Mouse (Mus musculus): ENCODE measurements around the gene Btf3l4.

The Btf3l4 gene

DNA sequence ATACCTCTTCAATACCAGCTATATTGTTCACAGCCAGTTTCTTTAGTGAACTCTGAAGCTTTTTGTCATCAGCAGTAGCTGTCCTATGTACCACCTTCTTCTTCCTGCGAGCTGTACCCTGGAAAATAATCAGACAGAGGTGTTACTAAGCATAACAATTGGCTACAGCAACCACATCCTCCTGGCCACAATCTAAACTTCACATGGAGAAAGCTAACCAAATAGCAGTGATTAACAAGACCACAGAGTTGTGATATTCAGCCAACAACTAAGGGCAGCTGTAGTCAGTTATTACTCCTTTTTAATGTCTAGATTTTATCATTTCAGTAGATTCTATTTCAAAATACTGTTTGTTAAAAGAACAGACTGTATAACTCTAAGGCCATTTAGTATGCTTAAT, 7.3 kb downstream of the Btf3l4 start:
- in situ Hi-C loops (cut with MboI; ENCODE audit: unreplicated experiment in 2 of 2): no loop called here

DNA sequence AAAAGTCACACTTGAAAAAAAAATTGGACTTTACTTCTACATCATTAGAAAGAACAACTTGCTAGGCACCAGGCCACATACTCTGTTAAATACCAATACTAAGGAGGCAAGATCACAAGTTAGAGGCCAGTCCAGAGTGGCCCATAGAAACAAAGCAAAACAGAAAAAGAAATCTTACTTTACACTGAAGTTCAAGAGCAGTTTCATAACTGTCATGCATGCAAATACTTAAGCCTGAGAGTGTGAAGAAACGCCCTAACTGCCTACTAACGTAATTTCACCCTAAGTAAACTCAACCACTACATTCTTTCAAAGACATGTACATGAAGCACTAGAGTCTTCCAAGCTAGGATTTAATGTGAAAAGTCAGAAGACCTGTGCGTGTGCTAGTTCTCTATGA, 7.7 kb downstream of the Btf3l4 start:
- in situ Hi-C loops (cut with MboI; ENCODE audit: unreplicated experiment in 2 of 2): no loop called here

DNA sequence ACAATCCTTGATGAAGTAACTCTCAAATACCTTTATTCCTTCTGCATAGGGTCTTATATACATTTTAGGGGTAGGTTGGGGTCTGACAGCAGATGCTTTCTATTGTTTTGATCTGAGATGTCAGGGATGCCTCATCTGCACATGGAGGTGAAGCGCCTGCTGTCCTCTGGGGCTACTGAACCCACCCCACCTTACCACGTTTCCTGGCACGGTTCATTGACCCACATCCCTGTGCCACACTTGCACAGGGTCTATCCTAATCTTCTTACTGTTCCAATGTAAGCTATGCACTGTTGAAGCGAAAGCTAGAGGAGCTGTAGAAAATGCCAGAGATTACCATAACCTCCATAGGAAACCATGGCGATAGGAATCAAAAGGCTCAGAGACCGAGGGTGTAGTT, 21.9 kb downstream of the Btf3l4 start:
- in situ Hi-C loops (cut with MboI; ENCODE audit: unreplicated experiment in 2 of 2): no loop called here

DNA sequence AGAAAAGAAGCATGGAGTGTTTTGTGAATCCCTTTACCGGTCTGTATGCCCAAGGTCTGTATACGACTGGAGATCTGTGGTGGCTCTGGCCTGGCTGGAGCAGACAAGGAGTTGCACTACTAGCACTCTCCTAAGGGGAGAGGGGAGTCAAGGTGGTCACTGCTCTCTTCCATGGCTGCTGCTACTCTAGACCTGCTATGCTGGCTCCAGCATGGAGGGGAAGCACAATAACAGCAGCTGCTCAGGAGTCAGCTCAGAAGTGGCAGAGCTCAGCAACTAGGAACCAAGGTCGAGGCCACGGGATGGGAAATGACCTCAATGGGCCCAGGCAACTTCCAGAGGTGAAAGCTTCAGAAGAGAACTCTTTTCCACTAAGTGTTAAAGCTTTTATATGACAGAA, 22.3 kb downstream of the Btf3l4 start:
- in situ Hi-C loops (cut with MboI; ENCODE audit: unreplicated experiment in 2 of 2): no loop called here

DNA sequence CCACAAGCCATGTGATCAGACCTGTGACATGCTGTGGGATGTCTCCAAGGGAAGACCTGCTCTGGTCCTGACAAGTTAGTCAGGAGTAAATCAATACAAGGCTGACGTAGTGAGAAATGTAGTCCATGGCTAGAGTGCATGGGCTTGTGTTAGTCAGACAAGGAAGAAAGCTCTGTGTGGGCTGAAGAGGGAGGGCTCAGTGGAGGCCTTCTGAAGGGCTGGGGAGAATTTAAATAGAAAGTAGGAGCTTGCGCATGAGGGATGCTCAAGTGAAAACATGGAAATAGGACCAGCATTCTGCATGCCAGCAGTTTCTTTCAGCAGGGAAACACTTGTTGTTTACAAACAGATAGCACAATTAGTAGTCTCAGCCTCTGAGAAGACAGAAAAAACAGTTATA, 29.9 kb downstream of the Btf3l4 start:
- in situ Hi-C loops (cut with MboI; ENCODE audit: unreplicated experiment in 2 of 2): loop anchor here in 1 of 2 experiments (5.0 kb wide), 1 partner anchor 174 kb away; no protein-coding TSS in a partner anchor

DNA sequence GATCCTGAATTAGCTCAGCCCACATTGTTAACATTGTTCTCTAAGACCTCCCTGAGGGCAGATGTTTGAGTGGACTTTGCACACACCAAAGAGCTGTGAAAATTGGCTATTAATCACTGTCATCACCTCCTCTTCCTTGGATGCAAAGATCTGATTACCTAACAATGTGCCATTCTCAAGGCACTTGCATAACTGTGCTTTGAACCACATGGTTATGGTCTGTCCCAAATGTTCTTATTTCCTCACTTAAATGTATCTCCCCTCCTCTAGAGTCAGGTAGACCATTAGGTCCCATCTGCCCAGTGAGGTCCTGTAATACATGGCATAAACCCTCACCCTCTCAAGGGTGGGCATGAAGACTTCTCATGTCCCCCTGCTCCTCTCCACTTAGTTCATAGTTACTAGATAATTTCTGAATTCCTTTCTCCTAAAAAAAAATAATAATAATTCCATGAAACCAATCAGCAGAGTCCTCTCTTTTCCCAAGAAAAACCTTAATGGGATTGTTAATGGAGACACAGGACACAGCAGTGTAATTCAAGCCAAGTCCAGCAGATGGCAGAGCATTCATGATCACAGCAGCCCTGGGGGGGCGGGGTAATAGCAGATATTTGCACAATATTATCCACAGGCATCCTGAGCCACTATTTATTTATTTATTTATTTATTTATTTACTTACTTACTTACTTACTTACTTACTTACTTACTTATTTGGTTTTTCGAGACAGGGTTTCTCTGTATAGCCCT, 35.2 kb downstream of the Btf3l4 start:
- in situ Hi-C loops (cut with MboI; ENCODE audit: unreplicated experiment in 2 of 2): loop anchor here (5.0 to 25.0 kb wide), 5 partner anchors 69 to 461 kb away; partner anchors contain the start of gene Coa7 (in 1 of the 2)

DNA sequence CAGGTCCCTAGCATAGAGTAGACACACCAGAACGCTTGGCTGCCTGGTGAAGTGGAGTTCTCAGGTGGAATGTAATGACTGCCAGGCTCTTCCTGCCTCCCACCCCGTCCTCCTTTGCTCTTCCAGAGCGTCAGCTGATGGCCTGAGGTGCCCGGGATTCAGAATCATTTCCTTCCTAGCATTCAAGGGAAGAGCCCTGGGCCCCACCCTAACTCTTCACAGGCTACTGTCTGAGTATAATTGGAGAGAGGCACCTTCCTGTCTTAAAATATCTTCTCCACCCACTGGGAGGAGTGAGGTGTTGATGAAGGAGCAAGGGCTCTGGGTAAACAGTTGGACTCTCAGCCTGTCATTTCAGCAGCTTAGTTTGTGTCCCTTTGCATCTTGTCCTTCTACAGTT, 36.7 kb downstream of the Btf3l4 start:
- in situ Hi-C loops (cut with MboI; ENCODE audit: unreplicated experiment in 2 of 2): loop anchor here (5.0 to 25.0 kb wide), 5 partner anchors 71 to 459 kb away; partner anchors contain the start of gene Coa7 (in 1 of the 2)

DNA sequence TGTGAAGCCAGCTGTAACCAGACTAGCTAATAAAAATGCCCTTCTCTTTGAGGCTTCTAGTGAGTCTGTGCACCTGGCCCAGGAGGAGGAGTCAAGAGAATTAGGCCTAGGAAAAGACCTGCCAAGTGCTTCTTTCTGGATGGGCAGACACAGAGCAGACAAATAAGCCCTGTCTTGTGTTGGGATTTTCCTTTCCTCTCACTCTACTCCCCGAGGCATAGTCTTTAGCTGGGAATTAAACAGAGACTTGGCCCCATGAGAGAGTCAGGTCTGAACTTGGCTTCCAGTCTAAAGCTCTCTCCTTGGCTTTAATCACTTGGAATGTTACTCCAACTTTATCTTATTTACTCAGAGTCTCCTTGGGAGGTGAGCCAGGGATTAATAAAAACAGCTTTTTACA, 39.5 kb downstream of the Btf3l4 start:
- in situ Hi-C loops (cut with MboI; ENCODE audit: unreplicated experiment in 2 of 2): loop anchor here in 1 of 2 experiments (25.0 kb wide), 1 partner anchor 457 kb away; the partner anchor contains the start of gene Coa7

DNA sequence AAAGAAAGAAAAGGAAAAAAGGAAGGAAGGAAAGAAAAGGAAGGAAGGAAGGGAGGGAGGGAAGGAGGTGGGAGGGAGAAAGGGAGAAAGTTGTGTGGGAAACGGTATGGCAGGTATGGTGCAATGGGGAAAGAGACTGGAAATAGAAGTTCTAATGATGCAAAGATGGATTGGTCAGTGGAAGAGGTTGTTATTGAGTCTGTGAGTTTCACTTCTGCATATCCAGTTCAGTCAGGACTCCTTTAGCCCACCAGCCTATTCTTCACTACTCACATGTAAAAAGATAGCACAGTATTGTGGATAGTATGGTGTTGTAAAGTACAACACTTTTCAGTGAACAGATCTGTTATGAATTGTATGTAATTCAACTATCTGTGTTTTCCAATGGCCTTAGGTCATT, 42.9 kb downstream of the Btf3l4 start:
- in situ Hi-C loops (cut with MboI; ENCODE audit: unreplicated experiment in 2 of 2): loop anchor here in 1 of 2 experiments (25.0 kb wide), 1 partner anchor 453 kb away; the partner anchor contains the start of gene Coa7

DNA sequence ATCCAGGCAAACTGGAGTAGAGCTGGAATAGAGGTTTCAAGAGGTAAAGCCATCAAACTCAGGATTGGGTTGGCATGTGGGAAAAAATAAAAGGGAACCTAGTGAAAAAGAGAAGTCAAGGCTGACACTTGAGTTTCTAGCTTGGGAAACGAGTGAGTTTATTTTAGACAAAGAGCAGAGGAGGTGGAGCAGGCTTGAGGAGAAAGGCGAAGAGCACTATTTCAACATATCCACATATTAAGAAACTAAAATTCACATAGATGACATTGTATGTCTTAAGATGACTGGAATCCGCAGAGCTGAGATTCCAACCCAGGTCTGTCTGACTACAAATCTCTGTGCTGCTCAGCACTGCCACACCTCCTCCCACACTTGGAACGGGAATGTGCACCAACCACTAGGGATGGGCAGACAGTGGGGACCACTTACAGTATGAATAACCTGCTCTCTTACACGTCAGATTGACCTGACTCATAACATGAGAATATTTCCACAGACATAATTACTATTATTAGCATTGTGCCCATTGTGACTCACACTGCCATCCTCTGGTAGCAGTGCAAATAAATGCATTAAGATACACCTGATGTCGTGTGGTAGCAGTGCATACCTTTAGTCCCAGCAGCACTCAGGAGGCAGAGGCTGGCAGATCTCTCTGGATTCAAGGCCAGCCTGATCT, 44.0 kb downstream of the Btf3l4 start:
- in situ Hi-C loops (cut with MboI; ENCODE audit: unreplicated experiment in 2 of 2): loop anchor here in 1 of 2 experiments (25.0 kb wide), 1 partner anchor 452 kb away; the partner anchor contains the start of gene Coa7

DNA sequence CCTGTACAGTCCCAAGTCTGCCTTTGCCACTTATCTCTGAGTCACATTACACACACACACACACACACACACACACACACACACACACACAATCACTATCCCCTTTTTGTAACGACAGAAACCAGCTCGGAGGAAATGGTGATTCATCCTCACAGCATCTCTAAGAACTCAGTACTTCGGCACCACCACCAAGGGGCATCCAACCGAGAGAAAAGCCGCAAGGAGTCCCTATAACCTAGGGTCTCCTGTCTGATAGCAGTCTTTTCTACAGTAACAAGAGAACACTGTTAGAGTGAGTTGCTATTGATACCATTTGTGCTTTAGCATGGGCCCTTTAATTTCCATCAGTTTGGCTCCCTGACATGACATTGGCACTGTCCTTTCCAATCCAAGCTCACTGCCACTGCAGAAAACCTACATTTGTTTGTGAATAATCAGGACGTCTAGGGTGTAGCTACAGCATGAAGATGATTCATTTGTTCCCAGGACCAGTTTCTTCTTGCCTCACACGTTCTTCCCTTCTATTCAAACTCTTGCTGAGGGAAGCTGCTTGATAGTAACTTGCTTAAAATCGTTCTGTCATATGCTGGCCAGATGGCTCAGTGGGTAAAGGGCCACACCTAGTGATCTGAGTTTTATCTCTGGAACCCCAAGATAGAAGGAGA, 50.9 kb downstream of the Btf3l4 start:
- in situ Hi-C loops (cut with MboI; ENCODE audit: unreplicated experiment in 2 of 2): loop anchor here in 1 of 2 experiments (25.0 kb wide), 1 partner anchor 445 kb away; the partner anchor contains the start of gene Coa7

DNA sequence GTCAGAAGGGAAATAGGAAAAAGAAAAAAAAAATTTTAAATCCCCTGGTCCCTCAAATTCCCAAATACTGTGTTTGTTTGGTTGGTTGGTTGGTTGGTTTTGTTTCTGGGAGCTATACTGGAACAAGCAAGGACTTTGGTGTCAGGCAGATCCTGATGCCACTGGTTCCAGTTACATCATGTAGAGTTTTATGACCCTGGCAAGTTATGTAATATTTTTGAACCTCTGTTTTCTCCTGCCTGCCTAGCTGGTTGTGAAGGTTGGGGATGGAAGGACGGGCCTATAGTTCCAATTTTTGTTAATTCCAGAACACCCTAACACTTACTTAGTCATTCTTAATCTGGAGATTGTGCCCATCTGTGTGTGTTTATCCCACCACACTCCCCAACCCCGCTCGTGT, 51.8 kb downstream of the Btf3l4 start:
- in situ Hi-C loops (cut with MboI; ENCODE audit: unreplicated experiment in 2 of 2): loop anchor here in 1 of 2 experiments (25.0 kb wide), 1 partner anchor 444 kb away; the partner anchor contains the start of gene Coa7

DNA sequence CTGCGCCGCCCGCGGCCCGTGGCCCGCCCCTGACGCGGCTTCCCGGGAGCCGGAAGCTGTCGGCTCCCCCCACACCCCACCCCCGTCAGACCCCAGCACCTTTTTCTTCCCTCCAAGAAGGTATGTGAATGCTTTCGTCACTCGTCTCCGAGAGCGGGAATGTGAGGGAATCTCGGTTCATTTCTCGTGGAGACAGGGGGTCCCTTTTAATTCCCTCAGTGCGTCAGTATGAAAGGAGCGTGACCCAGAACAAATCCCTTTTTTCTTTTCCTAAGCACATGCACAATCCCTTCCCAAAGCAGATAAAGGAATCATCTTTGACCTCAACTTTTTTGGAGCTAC, 52.6 kb downstream of the Btf3l4 start:
- in situ Hi-C loops (cut with MboI; ENCODE audit: unreplicated experiment in 2 of 2): loop anchor here in 1 of 2 experiments (25.0 kb wide), 1 partner anchor 444 kb away; the partner anchor contains the start of gene Coa7

DNA sequence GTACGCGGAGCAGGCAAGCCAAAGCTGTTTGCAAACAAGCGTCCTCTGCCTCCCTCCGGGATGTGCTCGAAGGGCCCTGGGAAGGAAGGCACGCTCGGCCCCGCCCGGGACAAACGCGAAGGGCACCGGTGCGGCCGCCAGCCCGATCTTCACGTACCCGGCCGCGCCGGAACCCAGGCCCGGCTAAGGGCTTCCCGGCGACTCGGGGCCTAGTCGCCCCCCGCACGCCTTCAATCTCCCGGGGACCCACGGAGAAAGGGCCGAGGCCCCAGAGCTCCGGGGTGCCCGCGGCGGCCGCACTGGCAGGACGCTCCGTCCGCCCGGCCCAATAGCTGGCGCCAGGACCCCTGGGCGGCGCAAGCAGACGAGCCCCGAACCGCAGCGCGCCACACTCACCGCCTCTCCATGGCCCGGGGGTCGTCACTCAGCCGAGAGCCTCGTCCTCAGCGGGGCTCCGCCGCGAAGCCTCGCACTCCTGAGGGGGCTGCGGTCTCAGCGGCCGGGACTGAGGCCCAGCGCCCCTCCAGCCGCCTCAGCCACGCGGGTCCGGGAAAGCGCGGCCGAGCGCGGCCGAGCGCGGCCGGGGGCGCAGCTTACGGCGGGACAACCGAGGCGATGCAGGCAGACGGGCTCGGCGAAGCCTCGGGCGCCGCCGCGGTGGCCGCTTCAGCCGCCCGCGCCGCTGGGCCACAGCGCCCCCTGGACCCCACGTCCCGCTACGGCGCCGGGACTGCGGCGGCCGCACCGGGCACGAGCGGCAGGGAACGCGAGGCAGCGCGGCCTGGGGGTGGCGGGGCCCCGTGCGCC, 53.2 kb downstream of the Btf3l4 start, which contains the start of gene Zfyve9:
Gene Zfyve9 (minus strand): TSS at position 742 of the 807 bp plus-strand sequence.
- in situ Hi-C loops (cut with MboI; ENCODE audit: unreplicated experiment in 2 of 2): loop anchor here in 1 of 2 experiments (25.0 kb wide), 1 partner anchor 443 kb away; the partner anchor contains the start of gene Coa7

DNA sequence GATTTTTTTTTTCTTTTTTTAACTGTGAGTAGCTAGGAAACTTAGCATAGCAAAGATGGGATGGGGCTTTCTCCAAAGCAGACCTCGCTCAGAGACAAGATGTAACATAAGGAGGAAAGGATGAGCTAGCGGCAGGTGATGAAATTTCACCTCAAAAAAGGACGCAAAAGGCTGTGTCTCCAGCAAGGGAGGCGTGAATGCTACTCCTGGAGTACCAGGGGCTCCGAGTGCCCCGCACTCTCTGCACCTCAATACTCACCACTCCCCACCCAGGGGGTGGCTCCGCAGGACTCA, 53.7 kb downstream of the Btf3l4 start:
- in situ Hi-C loops (cut with MboI; ENCODE audit: unreplicated experiment in 2 of 2): loop anchor here (10.0 to 25.0 kb wide), 2 partner anchors 435 to 442 kb away; partner anchors contain the start of gene Coa7 (in 1 of the 2)

DNA sequence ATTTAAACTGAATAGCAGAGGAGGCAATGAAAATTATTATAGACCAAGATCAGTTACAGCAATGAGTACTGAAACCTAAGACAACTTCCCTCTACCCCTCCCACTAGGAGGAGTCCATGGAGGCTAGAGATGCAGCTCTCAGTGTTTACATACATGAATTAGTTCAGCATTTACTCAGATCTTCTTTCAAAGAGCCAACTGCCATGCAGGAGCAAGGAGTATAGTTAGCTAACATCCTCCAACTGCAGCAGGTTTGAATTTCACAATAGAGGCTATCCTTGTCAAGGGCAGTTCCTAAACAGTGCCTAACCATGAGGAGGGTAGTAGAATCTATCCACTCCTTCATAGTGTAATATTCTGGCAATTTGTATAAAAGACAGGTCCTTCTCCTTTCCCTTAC, 64.9 kb downstream of the Btf3l4 start:
- in situ Hi-C loops (cut with MboI; ENCODE audit: unreplicated experiment in 2 of 2): no loop called here
